Mouse (Mus musculus): ENCODE data around the gene Vkorc1l1. TPM values are rescaled to one million over a fixed set of nuclear protein-coding genes. Genes with fewer than 3 reads are reported as not detected.

Gene Vkorc1l1
- polyA plus RNA-seq, 1 experiment from 2014 or later: 41.3 TPM

DNA sequence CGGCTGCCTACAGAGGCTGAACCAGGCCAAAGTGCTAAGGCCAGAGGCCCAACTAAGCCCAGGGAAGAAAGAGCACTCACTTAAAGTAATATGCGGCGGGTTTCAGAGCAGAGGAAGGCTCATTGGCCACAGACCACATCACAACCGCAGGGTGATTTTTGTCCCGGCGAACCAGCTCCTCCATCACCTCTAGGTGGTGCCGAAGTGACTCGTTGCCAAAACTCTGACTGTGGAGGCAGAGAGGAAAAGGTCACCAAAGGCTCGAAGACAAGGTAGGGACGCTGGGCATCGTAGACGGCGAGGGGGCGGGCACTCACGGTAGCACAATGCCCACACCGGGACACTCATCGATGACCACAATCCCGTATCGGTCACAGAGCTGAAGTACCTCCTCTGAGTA lies 55.9 kb downstream of the Vkorc1l1 start:
- H3K4me1 ChIP-seq (ENCODE audit: control insufficient read depth, insufficient read depth, low read length): no peaks in the 10 kb centered on the region
- H3K4me3 ChIP-seq (ENCODE audit: low read depth, low read length): no peak overlapping the region
- 74% methylated on average over 19 of the region's 19 CpGs for WGBS
- H3K36me3 ChIP-seq (replicated peaks; ENCODE audit: control insufficient read depth, insufficient read depth, low read depth, low read length): no peaks in the 10 kb centered on the region
- H3K9ac ChIP-seq (replicated peaks; ENCODE audit: low read length): no peak overlapping the region
- ATAC-seq (replicated peaks; ENCODE audit: insufficient number of reproducible peaks, low FRiP score, low TSS enrichment, low read depth) (no peak), DNase-seq (ENCODE audit: low spot score) (peak; percentile 11)
- no peak overlapping the region for H3K27ac ChIP-seq (replicated peaks; ENCODE audit: low read depth, low read length)
- H3K27me3 ChIP-seq (ENCODE audit: control insufficient read depth, insufficient read depth, low read length): no peaks in the 10 kb centered on the region
- H3K9me3 ChIP-seq (replicated peaks; ENCODE audit: control insufficient read depth, low read length): no peaks in the 10 kb centered on the region
- no peak overlapping the region for H3K4me2 ChIP-seq (ENCODE audit: low read depth, low read length)

DNA sequence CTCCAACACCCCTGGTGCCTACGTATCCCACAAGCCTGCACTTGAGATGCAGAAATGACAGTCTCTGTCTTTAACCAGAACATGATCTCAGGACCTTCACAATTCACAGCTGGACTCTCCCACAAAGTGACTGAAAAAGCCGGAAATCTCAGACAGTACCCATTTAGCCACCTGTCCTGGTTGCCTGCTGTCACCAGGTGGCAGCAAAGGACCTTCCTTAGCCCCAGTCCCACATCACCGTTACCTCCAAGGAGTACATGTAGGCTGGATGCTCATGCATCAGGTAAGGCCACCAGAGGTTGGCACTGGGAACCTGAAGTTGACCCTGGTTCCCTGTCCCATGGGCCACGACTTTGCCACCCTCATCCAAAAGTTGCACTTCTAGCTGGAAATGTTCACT lies 57.3 kb downstream of the Vkorc1l1 start:
- Histone ChIP-seq H3K4me2 (ENCODE audit: low read depth, low read length) (no peak overlapping the region), H3K27me3 (ENCODE audit: control insufficient read depth, insufficient read depth, low read length) (no peaks in the 10 kb centered on the region), H3K9me3 (replicated peaks; ENCODE audit: control insufficient read depth, low read length) (no peaks in the 10 kb centered on the region), H3K4me1 (ENCODE audit: control insufficient read depth, insufficient read depth, low read length) (no peaks in the 10 kb centered on the region), H3K4me3 (ENCODE audit: low read depth, low read length) (no peak overlapping the region), H3K27ac (replicated peaks; ENCODE audit: low read depth, low read length) (no peak overlapping the region), H3K36me3 (replicated peaks; ENCODE audit: control insufficient read depth, insufficient read depth, low read depth, low read length) (no peaks in the 10 kb centered on the region), H3K9ac (replicated peaks; ENCODE audit: low read length) (no peak overlapping the region)
- peak; percentile 71 for DNase-seq (ENCODE audit: low spot score)
- WGBS: 33% methylated on average over 4 of the region's 4 CpGs
- ATAC-seq (replicated peaks; ENCODE audit: insufficient number of reproducible peaks, low FRiP score, low TSS enrichment, low read depth): no peak

DNA sequence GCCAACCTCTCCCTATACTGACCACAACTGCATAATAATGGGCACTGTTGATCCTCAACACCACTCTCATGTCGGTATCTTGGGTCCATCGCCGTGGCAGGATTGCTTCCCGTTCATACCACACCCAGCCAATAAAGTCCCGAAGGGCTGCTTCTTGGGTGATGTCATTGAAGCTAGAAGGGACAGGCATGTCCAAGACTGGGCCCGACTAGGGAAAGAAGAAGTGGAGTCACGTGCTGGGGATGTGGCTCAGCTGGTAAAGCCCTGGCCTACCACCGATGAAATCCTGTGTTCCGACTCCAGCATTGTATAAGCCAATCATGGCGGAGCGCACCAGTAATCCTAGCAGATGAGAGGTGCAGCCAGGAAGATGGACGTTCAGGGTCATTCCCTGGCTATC lies 59.0 kb downstream of the Vkorc1l1 start:
- Histone ChIP-seq H3K9ac (replicated peaks; ENCODE audit: low read length) (no peak overlapping the region), H3K4me2 (ENCODE audit: low read depth, low read length) (no peak overlapping the region), H3K4me3 (ENCODE audit: low read depth, low read length) (no peak overlapping the region), H3K36me3 (replicated peaks; ENCODE audit: control insufficient read depth, insufficient read depth, low read depth, low read length) (no peaks in the 10 kb centered on the region), H3K9me3 (replicated peaks; ENCODE audit: control insufficient read depth, low read length) (no peaks in the 10 kb centered on the region), H3K4me1 (ENCODE audit: control insufficient read depth, insufficient read depth, low read length) (no peaks in the 10 kb centered on the region), H3K27ac (replicated peaks; ENCODE audit: low read depth, low read length) (no peak overlapping the region), H3K27me3 (ENCODE audit: control insufficient read depth, insufficient read depth, low read length) (no peaks in the 10 kb centered on the region)
- DNase-seq (ENCODE audit: low spot score): no peak
- ATAC-seq (replicated peaks; ENCODE audit: insufficient number of reproducible peaks, low FRiP score, low TSS enrichment, low read depth): no peak
- 95% methylated on average over 12 of the region's 12 CpGs for WGBS

DNA sequence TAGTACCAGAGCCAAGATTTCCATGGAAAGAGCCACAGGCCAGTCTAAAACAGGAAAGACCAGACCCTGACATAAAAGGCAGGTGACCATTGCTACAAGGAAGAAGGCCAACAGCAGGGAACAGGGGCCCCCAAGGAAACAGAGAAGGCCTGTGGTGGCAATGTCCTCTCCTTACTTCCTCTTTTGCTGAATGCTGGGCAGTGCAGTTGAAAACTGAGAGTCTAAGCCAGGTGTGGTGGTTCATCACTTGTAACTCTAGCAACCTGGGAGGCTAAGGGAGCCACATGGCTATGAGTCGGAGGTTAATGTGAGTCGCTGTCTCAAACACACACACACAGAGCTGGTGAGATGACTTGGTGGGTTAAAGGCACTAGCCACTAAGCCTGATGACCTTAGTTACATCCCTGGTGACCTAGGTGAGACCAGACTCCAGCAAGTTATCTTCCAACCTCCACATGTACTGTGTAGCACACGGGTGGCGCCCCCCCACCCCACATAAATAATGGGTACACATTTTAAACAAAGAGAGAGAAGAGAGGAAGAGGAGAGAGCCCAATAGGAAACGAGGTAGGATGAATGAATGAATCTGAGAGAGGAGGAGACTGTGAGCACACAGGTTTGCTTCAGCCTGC lies 59.7 kb downstream of the Vkorc1l1 start:
- Histone ChIP-seq H3K4me3 (ENCODE audit: low read depth, low read length) (peak overlapping the region; percentile 61), H3K27ac (replicated peaks; ENCODE audit: low read depth, low read length) (no peak overlapping the region), H3K27me3 (ENCODE audit: control insufficient read depth, insufficient read depth, low read length) (no peaks in the 10 kb centered on the region)

DNA sequence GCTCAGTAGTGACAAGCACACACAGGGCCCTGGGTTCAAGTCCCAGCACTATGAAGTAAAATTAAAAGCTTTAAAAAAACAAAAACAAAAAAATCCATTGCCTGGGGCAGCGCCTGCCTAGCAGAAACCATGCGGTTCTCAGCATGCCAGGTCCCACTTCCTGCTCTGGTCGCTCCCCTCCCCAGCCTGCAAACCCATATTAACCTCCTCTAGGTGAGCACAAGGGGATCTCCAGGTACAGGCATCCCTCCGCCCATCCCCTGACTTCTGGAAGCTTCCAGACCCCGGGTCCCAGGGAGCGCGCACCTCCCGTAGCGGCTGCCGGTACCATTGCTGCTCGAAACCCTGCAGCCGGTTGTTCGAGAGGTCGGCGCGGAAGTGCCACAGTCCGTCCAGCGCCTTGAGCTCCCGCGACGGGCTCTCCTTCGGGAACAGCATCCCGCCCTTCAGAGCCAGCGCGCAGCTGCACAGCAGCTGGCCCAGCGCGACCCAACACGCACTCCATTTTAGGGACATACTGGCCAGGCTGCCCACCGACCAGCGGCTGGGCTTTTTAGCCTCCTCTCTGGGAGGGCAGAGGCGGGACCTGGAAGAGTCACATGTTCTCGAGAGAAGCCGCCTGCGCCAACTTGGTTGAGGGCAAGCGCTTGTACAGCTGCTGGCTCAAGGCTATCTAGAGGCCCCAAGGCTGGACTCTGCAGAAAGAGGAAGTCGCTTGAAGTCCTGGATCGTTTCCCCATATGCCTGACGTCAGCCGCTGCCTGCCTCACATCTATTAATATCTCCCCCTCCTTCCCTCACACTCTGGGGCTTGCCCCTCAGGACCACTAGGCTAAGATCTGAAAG lies 60.8 kb downstream of the Vkorc1l1 start, which contains the start of gene Gusb:
Gene Gusb (minus strand): TSS at position 749 of the 846 bp plus-strand sequence.
- H3K36me3 ChIP-seq (replicated peaks; ENCODE audit: control insufficient read depth, insufficient read depth, low read depth, low read length): no peaks in the 10 kb centered on the region
- H3K27ac ChIP-seq (replicated peaks; ENCODE audit: low read depth, low read length): peak within 1 kb of the TSS; percentile 47; the same call in 1 of the 2 replicates
- H3K9ac ChIP-seq (replicated peaks; ENCODE audit: low read length): peak within 1 kb of the TSS; percentile 79
- ATAC-seq (replicated peaks; ENCODE audit: insufficient number of reproducible peaks, low FRiP score, low TSS enrichment, low read depth): peak; percentile 80
- no peaks in the 10 kb centered on the region for H3K4me1 ChIP-seq (ENCODE audit: control insufficient read depth, insufficient read depth, low read length)
- DNase-seq (ENCODE audit: low spot score): peak; percentile 84
- under 1% methylated on average over 39 of the region's 39 CpGs for WGBS
- H3K4me3 ChIP-seq (ENCODE audit: low read depth, low read length): peak within 1 kb of the TSS; percentile 61
- H3K9me3 ChIP-seq (replicated peaks; ENCODE audit: control insufficient read depth, low read length): no peaks in the 10 kb centered on the region
- peak within 1 kb of the TSS; percentile 88 for H3K4me2 ChIP-seq (ENCODE audit: low read depth, low read length)
- no peaks in the 10 kb centered on the region for H3K27me3 ChIP-seq (ENCODE audit: control insufficient read depth, insufficient read depth, low read length)

More for the DNA sequence above, 59.7 kb downstream of the Vkorc1l1 start:
- no peaks in the 10 kb centered on the region for H3K9me3 ChIP-seq (replicated peaks; ENCODE audit: control insufficient read depth, low read length)
- no peaks in the 10 kb centered on the region for H3K4me1 ChIP-seq (ENCODE audit: control insufficient read depth, insufficient read depth, low read length)
- 64% methylated on average over 5 of the region's 5 CpGs for WGBS
- H3K4me2 ChIP-seq (ENCODE audit: low read depth, low read length): peak overlapping the region; percentile 88; the same call in 1 of the 2 replicates
- DNase-seq (ENCODE audit: low spot score): no peak
- H3K9ac ChIP-seq (replicated peaks; ENCODE audit: low read length): peak overlapping the region; percentile 79
- H3K36me3 ChIP-seq (replicated peaks; ENCODE audit: control insufficient read depth, insufficient read depth, low read depth, low read length): no peaks in the 10 kb centered on the region
- ATAC-seq (replicated peaks; ENCODE audit: insufficient number of reproducible peaks, low FRiP score, low TSS enrichment, low read depth): no peak

DNA sequence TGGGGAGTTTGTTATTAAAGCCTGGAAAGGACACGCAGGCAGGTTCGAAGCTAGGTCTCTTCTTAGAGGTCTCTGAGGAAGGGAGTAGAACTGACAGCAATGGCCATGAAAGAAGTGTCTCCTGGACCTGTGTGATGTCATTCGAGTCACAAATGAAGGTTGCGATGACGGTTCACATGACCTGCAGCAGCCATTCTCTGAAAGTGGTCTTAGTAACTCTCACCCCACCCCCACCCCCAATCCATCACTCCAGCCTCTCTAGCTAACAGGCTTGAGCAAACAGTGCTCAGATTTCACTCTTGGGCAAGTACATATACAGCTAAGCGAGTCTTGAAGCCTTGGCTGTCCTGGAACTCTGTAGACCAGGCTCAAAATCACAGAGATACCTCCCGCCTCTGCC lies 61.5 kb downstream of the Vkorc1l1 start:
- H3K27me3 ChIP-seq (ENCODE audit: control insufficient read depth, insufficient read depth, low read length): no peaks in the 10 kb centered on the region
- DNase-seq (ENCODE audit: low spot score) (peak; percentile 27), ATAC-seq (replicated peaks; ENCODE audit: insufficient number of reproducible peaks, low FRiP score, low TSS enrichment, low read depth) (no peak)
- no peaks in the 10 kb centered on the region for H3K4me1 ChIP-seq (ENCODE audit: control insufficient read depth, insufficient read depth, low read length)
- peak overlapping the region; percentile 79 for H3K9ac ChIP-seq (replicated peaks; ENCODE audit: low read length)
- H3K9me3 ChIP-seq (replicated peaks; ENCODE audit: control insufficient read depth, low read length): no peaks in the 10 kb centered on the region
- H3K4me3 ChIP-seq (ENCODE audit: low read depth, low read length): no peak overlapping the region
- H3K27ac ChIP-seq (replicated peaks; ENCODE audit: low read depth, low read length): no peak overlapping the region
- WGBS: 53% methylated on average over 7 of the region's 7 CpGs
- no peaks in the 10 kb centered on the region for H3K36me3 ChIP-seq (replicated peaks; ENCODE audit: control insufficient read depth, insufficient read depth, low read depth, low read length)
- H3K4me2 ChIP-seq (ENCODE audit: low read depth, low read length): peak overlapping the region; percentile 88; the same call in 1 of the 2 replicates

DNA sequence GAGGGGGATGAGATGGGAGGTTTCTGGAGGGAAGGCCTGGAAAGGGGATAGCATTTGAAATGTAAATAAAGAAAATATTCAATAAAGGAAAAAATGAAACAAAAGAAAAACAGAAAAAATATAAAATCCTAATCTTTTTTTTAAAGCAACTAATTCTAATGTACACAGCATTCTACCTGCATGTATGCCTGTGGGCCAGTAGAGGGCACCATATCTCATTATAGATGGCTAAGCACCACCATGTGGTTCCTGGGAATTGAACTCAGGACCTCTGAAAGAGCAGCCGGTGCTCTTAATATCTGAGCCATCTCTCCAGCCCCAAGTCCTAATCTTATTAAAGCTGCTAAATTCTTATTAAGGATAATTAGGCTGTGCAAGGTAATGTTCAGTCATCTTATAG lies 65.6 kb downstream of the Vkorc1l1 start:
- Histone ChIP-seq H3K4me3 (ENCODE audit: low read depth, low read length) (no peak overlapping the region), H3K4me1 (ENCODE audit: control insufficient read depth, insufficient read depth, low read length) (no peaks in the 10 kb centered on the region), H3K9ac (replicated peaks; ENCODE audit: low read length) (no peak overlapping the region), H3K36me3 (replicated peaks; ENCODE audit: control insufficient read depth, insufficient read depth, low read depth, low read length) (peaks cover 3% of the 10 kb centered on the region), H3K4me2 (ENCODE audit: low read depth, low read length) (no peak overlapping the region), H3K9me3 (replicated peaks; ENCODE audit: control insufficient read depth, low read length) (peaks cover 3% of the 10 kb centered on the region; the same call in 1 of the 2 replicates), H3K27ac (replicated peaks; ENCODE audit: low read depth, low read length) (no peak overlapping the region), H3K27me3 (ENCODE audit: control insufficient read depth, insufficient read depth, low read length) (no peaks in the 10 kb centered on the region)
- DNase-seq (ENCODE audit: low spot score): no peak
- ATAC-seq (replicated peaks; ENCODE audit: insufficient number of reproducible peaks, low FRiP score, low TSS enrichment, low read depth): no peak
- 82% methylated on average over 1 of the region's 1 CpGs for WGBS
